Mouse (Mus musculus): ENCODE measurements around the gene Ddx46. TPM values are rescaled to one million over a fixed set of nuclear protein-coding genes. Genes with fewer than 3 reads are reported as not detected.
"Not testable (repeated sequence)": the region's sequence is repeated elsewhere in the genome, so short reads cannot be mapped to it uniquely, and the experiment has no call there.

The Ddx46 gene
- polyA plus RNA-seq, 1 experiment from 2014 or later, result 57.1 TPM

DNA sequence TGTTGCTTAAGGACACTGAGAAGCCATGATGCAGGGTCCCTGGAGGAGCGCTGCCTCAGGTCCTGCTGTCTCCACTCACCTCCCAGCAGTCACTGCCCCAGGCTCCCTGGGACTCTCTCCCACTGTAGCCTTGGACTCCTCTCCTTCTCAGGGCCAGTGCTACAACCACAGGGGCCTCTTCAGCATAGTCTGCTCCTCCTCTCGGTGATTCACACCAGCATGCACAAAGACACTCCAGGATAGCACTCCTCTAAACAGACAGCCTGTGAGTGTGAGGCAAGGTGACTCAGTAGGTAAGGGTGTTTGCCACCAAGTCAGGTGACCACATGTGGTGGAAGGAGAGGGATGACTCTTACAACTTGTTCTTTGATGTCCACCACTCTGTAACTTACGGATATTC is 30.2 kb upstream of the Ddx46 start:
- in situ Hi-C loops (cut with MboI; ENCODE audit: low pct_unique_long_range_greater_than_20kb), result loop anchor here (5.0 kb wide), 1 partner anchor 33 kb away; the partner anchor contains the start of gene Ddx46
- ChIA-PET CTCF (no interaction called here), POLR2A (no interaction called here)
- ATAC-seq (no peak), DNase-seq (ENCODE audit: low read depth, low spot score) (no peak)
- TF ChIP-seq CTCF (IDR thresholded peaks at IDR 0.05), result no peak
- no peaks in the 10 kb centered on the region for H3K27me3 ChIP-seq

DNA sequence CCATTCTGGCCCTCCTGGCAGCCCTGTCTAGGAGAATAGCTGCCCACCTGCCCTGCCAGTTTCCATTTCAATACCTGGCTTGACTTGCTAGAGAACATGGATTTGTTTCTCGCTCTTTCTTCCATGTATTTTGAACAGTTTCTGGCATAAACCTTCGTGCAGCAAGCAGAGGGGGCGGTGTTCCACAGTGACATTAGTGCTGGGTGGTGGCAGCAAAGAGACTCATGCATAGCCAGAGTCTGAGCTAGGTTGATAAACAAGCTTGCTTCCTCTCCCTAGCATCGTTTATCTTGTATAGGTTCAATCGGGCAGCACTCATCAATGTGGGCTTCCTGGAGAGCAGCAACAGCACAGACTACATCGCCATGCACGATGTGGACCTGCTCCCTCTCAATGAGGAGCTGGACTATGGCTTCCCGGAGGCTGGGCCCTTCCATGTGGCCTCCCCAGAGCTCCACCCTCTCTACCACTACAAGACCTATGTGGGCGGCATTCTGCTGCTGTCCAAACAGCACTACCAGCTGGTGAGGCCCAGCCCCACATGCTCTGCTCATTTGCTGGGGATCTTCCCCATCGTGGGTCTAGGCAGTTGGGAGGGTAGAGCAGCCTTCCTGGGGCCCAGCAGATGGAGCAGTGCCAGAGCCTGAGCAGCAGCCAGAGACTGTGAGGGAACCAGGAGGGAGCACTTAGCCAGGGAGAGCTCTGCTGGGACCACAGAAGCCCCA is 27.8 kb upstream of the Ddx46 start:
- TF ChIP-seq CTCF (IDR thresholded peaks at IDR 0.05), result no peak
- in situ Hi-C loops (cut with MboI; ENCODE audit: low pct_unique_long_range_greater_than_20kb), result no loop called here

DNA sequence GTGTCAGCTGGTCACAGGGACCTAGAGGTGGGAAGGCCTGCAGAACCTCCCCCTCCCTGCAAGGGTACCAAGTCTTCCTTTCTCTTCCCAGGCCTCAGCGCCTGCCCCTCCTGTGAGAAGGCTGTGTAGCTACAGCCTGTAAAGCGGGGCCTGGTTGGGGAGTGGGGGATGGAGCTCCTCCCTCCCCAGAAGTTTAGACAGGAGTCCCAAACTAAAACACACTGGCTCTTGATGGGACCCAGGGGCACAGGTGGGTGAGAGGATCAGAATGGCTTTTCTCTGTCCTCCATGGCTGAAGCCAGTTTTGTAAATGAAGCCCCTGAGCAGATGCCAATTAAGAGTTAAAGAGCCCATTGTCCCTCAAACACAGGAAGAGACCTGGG is 27.2 kb upstream of the Ddx46 start:
- POLR2A ChIA-PET, result interaction anchor here (0.6 kb wide), 1 partner anchor 36 kb away, joined by 3 read pairs; no protein-coding TSS in a partner anchor
- CTCF ChIA-PET, result interaction anchor here (1.7 kb wide), 1 partner anchor 17 kb away, joined by 4 read pairs; no protein-coding TSS in a partner anchor
- H3K27me3 ChIP-seq, result no peaks in the 10 kb centered on the region
- no peak for DNase-seq (ENCODE audit: low read depth, low spot score)
- in situ Hi-C loops (cut with MboI; ENCODE audit: low pct_unique_long_range_greater_than_20kb), result no loop called here
- ATAC-seq, result no peak
- no peak for TF ChIP-seq CTCF (IDR thresholded peaks at IDR 0.05)

More for the DNA sequence above, 27.8 kb upstream of the Ddx46 start:
- no peaks in the 10 kb centered on the region for H3K27me3 ChIP-seq
- POLR2A ChIA-PET, result interaction anchor here (0.6 kb wide), 1 partner anchor 35 kb away, joined by 3 read pairs; no protein-coding TSS in a partner anchor
- no peak for ATAC-seq
- DNase-seq (ENCODE audit: low read depth, low spot score), result no peak
- CTCF ChIA-PET, result interaction anchor here (1.7 kb wide), 1 partner anchor 17 kb away, joined by 4 read pairs; no protein-coding TSS in a partner anchor

DNA sequence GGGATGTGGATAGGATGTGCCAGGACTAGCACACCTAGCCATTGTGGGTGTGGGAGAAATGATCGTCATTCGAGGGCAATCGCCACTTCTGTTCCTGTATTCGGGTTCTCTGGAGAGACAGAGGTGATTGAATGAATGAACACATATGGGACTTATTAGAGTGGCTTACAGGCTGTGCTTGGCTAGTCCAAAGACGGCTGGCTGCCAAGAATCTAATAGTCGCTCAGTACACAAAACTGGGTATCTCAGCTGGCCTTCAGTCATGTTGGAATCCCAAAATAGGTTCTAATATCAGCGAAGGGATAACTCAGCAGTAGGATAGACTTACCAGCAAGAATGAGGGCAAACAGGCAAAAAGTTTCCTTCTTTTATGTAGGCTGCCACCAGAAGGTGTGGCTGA is 22.8 kb upstream of the Ddx46 start:
- in situ Hi-C loops (cut with MboI; ENCODE audit: low pct_unique_long_range_greater_than_20kb), result no loop called here
- ChIA-PET POLR2A (no interaction called here), CTCF (interaction anchor here (2.1 kb wide), 1 partner anchor 11 kb away, joined by 6 read pairs; no protein-coding TSS in a partner anchor)
- no peaks in the 10 kb centered on the region for H3K27me3 ChIP-seq
- TF ChIP-seq CTCF (IDR thresholded peaks at IDR 0.05), result no peak
- ATAC-seq (no peak), DNase-seq (ENCODE audit: low read depth, low spot score) (no peak)

DNA sequence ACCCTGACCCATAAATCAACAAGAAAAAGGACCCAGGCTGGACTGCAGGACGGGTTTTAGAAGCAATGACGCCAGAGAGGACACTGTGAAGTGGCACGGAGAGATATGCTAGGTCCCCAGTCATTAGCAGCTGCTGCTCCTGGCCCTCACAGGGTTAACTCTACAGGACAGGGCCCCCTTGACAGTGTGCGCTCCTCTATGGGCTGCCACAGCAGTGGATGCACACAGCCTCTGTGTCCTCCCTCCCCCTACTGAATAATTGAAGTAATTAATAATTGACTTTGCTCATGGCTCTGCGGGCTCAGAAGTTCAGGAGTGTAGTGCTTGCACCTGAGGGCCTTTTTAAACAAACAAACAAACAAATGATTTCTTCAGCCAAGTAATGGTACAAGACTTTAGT is 21.4 kb upstream of the Ddx46 start:
- CTCF ChIA-PET, result interaction anchor here (2.1 kb wide), 1 partner anchor 12 kb away, joined by 6 read pairs; no protein-coding TSS in a partner anchor
- no peak for TF ChIP-seq CTCF (IDR thresholded peaks at IDR 0.05)
- POLR2A ChIA-PET, result interaction anchor here (0.7 kb wide), 1 partner anchor 53 kb away, joined by 4 read pairs; no protein-coding TSS in a partner anchor
- ATAC-seq, result no peak
- DNase-seq (ENCODE audit: low read depth, low spot score), result no peak
- H3K27me3 ChIP-seq, result no peaks in the 10 kb centered on the region
- in situ Hi-C loops (cut with MboI; ENCODE audit: low pct_unique_long_range_greater_than_20kb), result no loop called here

DNA sequence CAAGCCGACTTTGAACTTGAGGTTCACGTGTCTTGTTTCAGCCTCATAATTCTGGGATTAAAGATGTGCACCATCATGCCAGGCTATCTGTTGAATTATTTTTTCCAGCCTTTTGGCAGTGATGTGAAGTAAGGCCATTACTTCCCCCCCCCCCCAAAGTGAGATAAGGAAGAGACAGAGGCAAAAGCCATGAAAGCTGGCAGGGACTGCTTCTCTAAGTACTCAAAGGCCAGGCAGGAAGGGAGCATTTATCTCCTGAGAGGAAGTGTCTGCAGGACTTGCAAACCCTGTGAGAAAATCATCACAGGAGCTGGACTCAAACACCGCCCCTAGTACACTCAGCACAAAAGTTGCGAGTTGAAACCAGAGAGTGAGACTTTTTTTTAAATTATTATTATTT is 15.5 kb upstream of the Ddx46 start:
- TF ChIP-seq CTCF (IDR thresholded peaks at IDR 0.05), result no peak
- no peak for DNase-seq (ENCODE audit: low read depth, low spot score)
- in situ Hi-C loops (cut with MboI; ENCODE audit: low pct_unique_long_range_greater_than_20kb), result no loop called here
- POLR2A ChIA-PET, result no interaction called here
- H3K27me3 ChIP-seq, result no peaks in the 10 kb centered on the region
- ATAC-seq, result no peak
- CTCF ChIA-PET, result no interaction called here

DNA sequence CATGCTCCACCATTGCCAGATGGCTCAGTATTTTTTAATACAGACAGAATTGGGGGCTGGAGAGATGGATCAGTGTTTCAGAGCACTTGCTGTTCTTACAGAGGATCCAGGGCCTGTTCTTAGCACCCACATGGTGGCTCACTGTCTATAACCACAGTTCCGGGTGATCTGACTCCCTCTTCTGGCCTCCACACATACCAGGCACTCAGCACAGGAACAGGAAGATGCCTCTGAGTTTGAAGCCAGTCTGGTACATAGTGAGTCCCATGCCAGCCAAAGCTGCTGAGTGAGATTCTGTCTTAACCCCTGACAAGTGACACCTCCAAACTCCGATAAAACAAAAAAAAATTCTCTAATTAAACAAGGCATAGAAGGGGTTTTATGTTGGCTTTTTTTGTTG is 14.6 kb upstream of the Ddx46 start:
- DNase-seq (ENCODE audit: low read depth, low spot score) (no peak), ATAC-seq (no peak)
- no peak for TF ChIP-seq CTCF (IDR thresholded peaks at IDR 0.05)
- no peaks in the 10 kb centered on the region for H3K27me3 ChIP-seq
- POLR2A ChIA-PET, result interaction anchor here (0.8 kb wide), 1 partner anchor 14 kb away, joined by 3 read pairs; no protein-coding TSS in a partner anchor
- CTCF ChIA-PET, result no interaction called here
- in situ Hi-C loops (cut with MboI; ENCODE audit: low pct_unique_long_range_greater_than_20kb), result no loop called here

DNA sequence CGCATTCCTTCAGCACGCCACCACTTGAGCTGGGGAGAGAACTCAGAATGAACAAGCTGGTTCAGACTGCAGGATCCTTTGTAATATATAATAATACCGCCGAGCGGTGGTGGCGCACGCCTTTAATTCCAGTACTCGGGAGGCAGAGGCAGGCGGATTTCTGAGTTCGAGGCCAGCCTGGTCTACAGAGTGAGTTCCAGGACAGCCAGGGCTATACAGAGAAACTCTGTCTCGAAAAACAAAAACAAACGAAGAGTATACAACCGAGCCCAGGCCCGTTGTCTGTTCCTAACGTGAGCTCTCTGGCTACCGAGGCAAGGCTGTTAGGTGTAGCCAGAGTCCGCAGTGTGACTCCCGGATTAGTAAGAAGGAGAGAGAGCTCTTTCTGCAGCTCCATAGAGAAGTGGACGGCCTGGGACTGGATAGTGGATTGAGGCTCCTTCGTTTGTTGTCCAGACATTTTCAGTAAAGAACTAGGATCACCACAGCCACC is 12.6 kb upstream of the Ddx46 start:
- ChIA-PET POLR2A (interaction anchor here (0.6 to 1.5 kb wide), 5 partner anchors 10 to 1148 kb away, joined by 3 to 8 read pairs (median 3); partner anchors contain the start of gene Ddx46), CTCF (interaction anchor here (0.7 to 2.3 kb wide), 3 partner anchors 10 to 19 kb away, joined by 3 to 11 read pairs (median 5); partner anchors contain the start of gene Ddx46)
- DNase-seq (ENCODE audit: low read depth, low spot score), result not testable (repeated sequence)

DNA sequence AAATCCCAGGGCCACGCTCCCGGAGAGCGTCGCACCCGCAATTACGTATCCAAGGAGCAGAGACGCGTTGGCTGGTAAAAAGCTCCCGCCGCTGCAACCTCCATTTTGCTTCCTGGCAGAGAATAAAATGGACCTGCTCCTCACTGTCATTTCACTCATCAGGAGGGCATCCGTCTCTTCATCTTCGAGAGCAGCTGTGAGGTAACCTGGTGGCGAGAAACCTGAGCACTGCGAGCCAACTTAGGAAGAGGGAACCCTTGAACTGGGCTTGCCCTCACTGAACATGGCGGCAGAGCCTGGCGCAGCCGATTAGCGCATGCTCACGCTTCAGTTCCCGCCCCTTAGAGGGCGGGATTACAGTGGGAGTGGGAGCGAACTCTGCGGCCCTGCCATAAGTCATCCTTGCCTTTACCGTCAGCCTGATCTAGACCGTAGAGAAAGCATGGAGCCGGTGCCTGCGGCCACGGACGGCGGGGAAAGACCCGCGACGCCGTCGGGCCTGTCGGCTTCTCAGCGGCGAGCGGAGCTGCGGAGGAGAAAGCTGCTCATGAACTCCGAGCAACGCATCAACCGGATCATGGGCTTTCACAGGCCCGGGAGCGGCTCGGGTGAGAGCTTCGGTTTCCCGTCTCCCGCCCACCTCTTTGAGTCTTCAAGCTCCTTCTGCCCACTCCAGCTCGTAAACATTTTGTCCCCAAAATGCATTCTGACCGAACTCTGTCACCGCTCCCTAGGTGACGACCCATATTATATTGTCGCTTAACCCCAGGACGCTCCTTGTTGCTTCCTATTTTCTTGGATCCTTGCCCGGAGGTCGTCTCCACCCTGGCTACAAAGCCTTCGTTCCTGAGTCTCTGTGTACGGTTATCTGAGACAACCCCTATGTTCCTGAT is 11.9 kb upstream of the Ddx46 start, which contains the start of gene Caml:
Gene Caml, plus strand, starts transcription at position 357 of the 893 bp plus-strand sequence.
- in situ Hi-C loops (cut with MboI; ENCODE audit: low pct_unique_long_range_greater_than_20kb), result no loop called here
- POLR2A ChIA-PET, result interaction anchor here (0.6 to 1.5 kb wide), 5 partner anchors 9 to 1148 kb away, joined by 3 to 8 read pairs (median 3); no protein-coding TSS in a partner anchor
- no peak for DNase-seq (ENCODE audit: low read depth, low spot score)
- CTCF ChIA-PET, result interaction anchor here (0.6 to 2.3 kb wide), 3 partner anchors 12 to 538 kb away, joined by 3 to 11 read pairs (median 5); partner anchors contain the start of gene Ddx46
- ATAC-seq, result peak; percentile 88
- TF ChIP-seq CTCF (IDR thresholded peaks at IDR 0.05), result no peak
- H3K27me3 ChIP-seq, result no peaks in the 10 kb centered on the region

More for the DNA sequence above, 12.6 kb upstream of the Ddx46 start:
- in situ Hi-C loops (cut with MboI; ENCODE audit: low pct_unique_long_range_greater_than_20kb); H3K27me3 ChIP-seq; ATAC-seq: not testable (repeated sequence)

DNA sequence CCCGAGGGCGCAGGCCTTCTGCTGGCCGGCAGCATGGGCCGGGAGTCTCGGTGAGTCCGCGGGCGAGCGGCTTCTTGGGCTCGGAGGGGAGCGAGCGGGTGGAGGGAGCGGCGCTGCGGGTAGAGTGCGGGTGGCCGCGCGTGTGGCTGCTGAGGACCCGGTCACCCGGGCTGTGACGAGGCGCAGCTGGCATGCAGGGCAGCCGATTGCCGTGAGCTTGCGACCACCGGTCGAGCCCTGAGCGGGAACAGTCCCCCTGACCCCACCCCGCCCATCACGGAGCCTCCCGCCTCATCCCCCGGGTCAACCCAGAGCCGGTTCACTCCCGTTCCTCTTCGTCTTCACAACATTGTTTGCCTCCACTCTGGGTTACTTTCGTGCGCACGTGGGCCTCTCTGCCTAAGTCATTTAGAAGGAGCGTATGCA is 332 bp downstream of the Ddx46 start:
- TF ChIP-seq CTCF (IDR thresholded peaks at IDR 0.05), result no peak
- peak; percentile 46 for ATAC-seq
- H3K27me3 ChIP-seq, result no peaks in the 10 kb centered on the region
- no peak for DNase-seq (ENCODE audit: low read depth, low spot score)
- in situ Hi-C loops (cut with MboI; ENCODE audit: low pct_unique_long_range_greater_than_20kb), result loop anchor here (5.0 kb wide), 1 partner anchor 33 kb away; no protein-coding TSS in a partner anchor
- ChIA-PET POLR2A (interaction anchor here (0.7 to 1.1 kb wide), 2 partner anchors 14 to 80 kb away, joined by 3 read pairs; no protein-coding TSS in a partner anchor), CTCF (interaction anchor here (1.0 to 2.0 kb wide), 3 partner anchors 10 to 35 kb away, joined by 3 to 10 read pairs (median 5); partner anchors contain the start of gene B4galt7)
